Mouse (Mus musculus) hindbrain, embryonic 10.5 days (tissue): ENCODE measurements around the gene Slc5a5. TPM values are rescaled to one million over a fixed set of nuclear protein-coding genes. Genes with fewer than 3 reads are reported as not detected.

Experiments used
- DNase-seq: peaks from one replicate; pipeline ENCODE4 v3.0.0-alpha.2; 2017; ENCODE audit warnings: low spot score
- H3K27ac ChIP-seq: fragments of 300-500 bp; sonication (generic); 2 replicates; pipeline ENCODE4 v1.5.1; 2016; ENCODE audit warnings: mild to moderate bottlenecking, moderate library complexity
- H3K27me3 ChIP-seq: fragments of 300-500 bp; sonication (generic); 2 replicates; pipeline ENCODE4 v1.6.1; 2016; ENCODE audit warnings: mild to moderate bottlenecking; ENCODE audit not compliant: poor library complexity, insufficient read depth, severe bottlenecking
- H3K36me3 ChIP-seq: fragments of 300-500 bp; sonication (generic); 2 replicates; pipeline ENCODE4 v1.6.1; 2016; ENCODE audit warnings: mild to moderate bottlenecking, moderate library complexity
- H3K4me1 ChIP-seq: fragments of 300-500 bp; sonication (generic); replicated peaks from 2 replicates; pipeline ENCODE4 v1.6.1; 2016; ENCODE audit warnings: mild to moderate bottlenecking
- H3K4me3 ChIP-seq: fragments of 300-500 bp; sonication (generic); 2 replicates; pipeline ENCODE4 v1.5.1; 2016; ENCODE audit warnings: mild to moderate bottlenecking, moderate library complexity
- H3K9me3 ChIP-seq: fragments of 300-500 bp; sonication (generic); 2 replicates; pipeline ENCODE4 v1.6.1; 2016; ENCODE audit warnings: mild to moderate bottlenecking, moderate library complexity
- WGBS: fragments of 180-500 bp; shearing (Covaris S2); methylation state at CpG from one replicate; pipeline ENCODE4 v1.1.7; 2016; 5-methylcytosine and 5-hydroxymethylcytosine counted together
- polyA plus RNA-seq: library from polyadenylated mRNA; unstranded; fragments of >200 nt; fragmentation: Nextera tagmentation; extraction: Ambion mirVana; gene quantifications from 2 replicates; pipeline ENCODE4 v1.2.1, GENCODE M21; 2016

Gene Slc5a5
- polyA plus RNA-seq, 1 experiment from 2014 or later = 0.59 TPM

- Histone ChIP-seq H3K27ac (no peak overlapping the region), H3K4me3 (no peak overlapping the region), H3K4me1 (peaks cover 9% of the 10 kb centered on the region), H3K27me3 (peaks cover 34% of the 10 kb centered on the region), H3K36me3 (peaks cover under 1% of the 10 kb centered on the region; the same call in 1 of the 2 replicates), H3K9me3 (no peaks in the 10 kb centered on the region)
- WGBS = 15% methylated on average over 12 of the region's 12 CpGs
- peak; percentile 39 for DNase-seq
Measured at GRCm38 (mm10) chr8:70885612-70886011, 6.9 kb downstream of the Slc5a5 start.

- Histone ChIP-seq H3K27me3 (peaks cover 25% of the 10 kb centered on the region), H3K9me3 (no peaks in the 10 kb centered on the region), H3K27ac (no peak overlapping the region), H3K4me3 (no peak overlapping the region), H3K36me3 (no peaks in the 10 kb centered on the region), H3K4me1 (peaks cover 18% of the 10 kb centered on the region)
- 91% methylated on average over 10 of the region's 10 CpGs for WGBS
- DNase-seq = no peak
Measured at GRCm38 (mm10) chr8:70884683-70885082, 7.9 kb downstream of the Slc5a5 start.

GRCm38 (mm10) chr8:70884186-70884585 is 8.4 kb downstream of the Slc5a5 start:
- H3K4me3 ChIP-seq = no peak overlapping the region
- WGBS = 80% methylated on average over 4 of the region's 4 CpGs
- no peak overlapping the region for H3K27ac ChIP-seq
- peaks cover 20% of the 10 kb centered on the region for H3K27me3 ChIP-seq
- no peaks in the 10 kb centered on the region for H3K36me3 ChIP-seq
- DNase-seq = no peak
- no peaks in the 10 kb centered on the region for H3K9me3 ChIP-seq
- peaks cover 23% of the 10 kb centered on the region for H3K4me1 ChIP-seq

GRCm38 (mm10) chr8:70880546-70880945 is 12.0 kb downstream of the Slc5a5 start:
- 0 out of 2 replicates have a peak, but pooled peaks cover under 1% of the 10 kb centered on the region for H3K27me3 ChIP-seq
- H3K9me3 ChIP-seq = no peaks in the 10 kb centered on the region
- peaks cover 19% of the 10 kb centered on the region for H3K4me1 ChIP-seq
- H3K27ac ChIP-seq = peak overlapping the region; percentile 46; the same call in 1 of the 2 replicates
- 32% methylated on average over 11 of the region's 11 CpGs for WGBS
- no peaks in the 10 kb centered on the region for H3K36me3 ChIP-seq
- H3K4me3 ChIP-seq = no peak overlapping the region
- no peak for DNase-seq

- DNase-seq = no peak
- H3K4me3 ChIP-seq = no peak overlapping the region
- peak overlapping the region; percentile 46; the same call in 1 of the 2 replicates for H3K27ac ChIP-seq
- H3K9me3 ChIP-seq = no peaks in the 10 kb centered on the region
- peaks cover 19% of the 10 kb centered on the region for H3K4me1 ChIP-seq
- H3K27me3 ChIP-seq = no peaks in the 10 kb centered on the region
- WGBS = 10% methylated on average over 4 of the region's 4 CpGs
- H3K36me3 ChIP-seq = no peaks in the 10 kb centered on the region
Measured at GRCm38 (mm10) chr8:70880126-70880525, 12.4 kb downstream of the Slc5a5 start.

GRCm38 (mm10) chr8:70879500-70879899 is 13.1 kb downstream of the Slc5a5 start:
- Histone ChIP-seq H3K27ac (no peak overlapping the region), H3K4me3 (no peak overlapping the region), H3K9me3 (no peaks in the 10 kb centered on the region), H3K27me3 (no peaks in the 10 kb centered on the region), H3K4me1 (peaks cover 21% of the 10 kb centered on the region), H3K36me3 (no peaks in the 10 kb centered on the region)
- DNase-seq = no peak
- 41% methylated on average over 4 of the region's 4 CpGs for WGBS

GRCm38 (mm10) chr8:70878178-70878577 is 14.4 kb downstream of the Slc5a5 start:
- Histone ChIP-seq H3K9me3 (no peaks in the 10 kb centered on the region), H3K27me3 (no peaks in the 10 kb centered on the region), H3K4me3 (no peak overlapping the region), H3K36me3 (no peaks in the 10 kb centered on the region), H3K27ac (no peak overlapping the region), H3K4me1 (peaks cover 30% of the 10 kb centered on the region)
- no peak for DNase-seq
- WGBS = 39% methylated on average over 2 of the region's 2 CpGs

GRCm38 (mm10) chr8:70876382-70876781 is 16.2 kb downstream of the Slc5a5 start:
- Histone ChIP-seq H3K4me3 (no peak overlapping the region), H3K27me3 (no peaks in the 10 kb centered on the region), H3K36me3 (no peaks in the 10 kb centered on the region), H3K9me3 (no peaks in the 10 kb centered on the region), H3K27ac (no peak overlapping the region), H3K4me1 (peaks cover 46% of the 10 kb centered on the region)
- WGBS = 68% methylated on average over 4 of the region's 4 CpGs
- DNase-seq = no peak

- 90% methylated on average over 13 of the region's 13 CpGs for WGBS
- Histone ChIP-seq H3K27me3 (no peaks in the 10 kb centered on the region), H3K27ac (peak overlapping the region; percentile 95), H3K36me3 (no peaks in the 10 kb centered on the region), H3K9me3 (no peaks in the 10 kb centered on the region), H3K4me3 (peak overlapping the region; percentile 93; the same call in 1 of the 2 replicates), H3K4me1 (peaks cover 38% of the 10 kb centered on the region)
- no peak for DNase-seq
Measured at GRCm38 (mm10) chr8:70874441-70874840, 18.1 kb downstream of the Slc5a5 start.

- peaks cover 3% of the 10 kb centered on the region; the same call in 1 of the 2 replicates for H3K27me3 ChIP-seq
- peaks cover 6% of the 10 kb centered on the region; the same call in 1 of the 2 replicates for H3K36me3 ChIP-seq
- no peaks in the 10 kb centered on the region for H3K9me3 ChIP-seq
- peak within 1 kb of the TSS; percentile 95 for H3K27ac ChIP-seq
- peak; percentile 94 for DNase-seq
- peaks cover 44% of the 10 kb centered on the region for H3K4me1 ChIP-seq
- under 1% methylated on average over 46 of the region's 46 CpGs for WGBS
- H3K4me3 ChIP-seq = peak within 1 kb of the TSS; percentile 93
Measured at GRCm38 (mm10) chr8:70873364-70873985, 19.1 kb downstream of the Slc5a5 start, which contains the start of gene Ccdc124. Ccdc124 (minus strand) TSS chr8:70873935.

GRCm38 (mm10) chr8:70872643-70873363 is 19.8 kb downstream of the Slc5a5 start:
- peak overlapping the region; percentile 95 for H3K27ac ChIP-seq
- peak overlapping the region; percentile 93 for H3K4me3 ChIP-seq
- H3K9me3 ChIP-seq = no peaks in the 10 kb centered on the region
- no peak for DNase-seq
- H3K4me1 ChIP-seq = peaks cover 49% of the 10 kb centered on the region
- WGBS = 8% methylated on average over 31 of the region's 31 CpGs
- peaks cover 10% of the 10 kb centered on the region for H3K27me3 ChIP-seq
- H3K36me3 ChIP-seq = peaks cover 13% of the 10 kb centered on the region

GRCm38 (mm10) chr8:70871195-70871807 is 21.3 kb downstream of the Slc5a5 start:
- DNase-seq = no peak
- peaks cover 55% of the 10 kb centered on the region for H3K4me1 ChIP-seq
- H3K36me3 ChIP-seq = peaks cover 20% of the 10 kb centered on the region
- H3K4me3 ChIP-seq = 0 out of 2 replicates have a peak overlapping the region, but pooled peaks have one; percentile 18
- H3K27ac ChIP-seq = no peak overlapping the region
- H3K27me3 ChIP-seq = peaks cover 10% of the 10 kb centered on the region
- WGBS = 90% methylated on average over 5 of the region's 5 CpGs
- H3K9me3 ChIP-seq = no peaks in the 10 kb centered on the region
